Mouse (Mus musculus): Measurements from ENCODE around the gene Camk1d. TPM values are rescaled to one million over a fixed set of nuclear protein-coding genes. Genes with fewer than 3 reads are reported as not detected.

Camk1d gene
- polyA plus RNA-seq, 1 experiment from 2014 or later: 1.5 TPM

- Histone ChIP-seq H3K4me2 (replicated peaks; ENCODE audit: low read depth, low read length) (no peak overlapping the region), H3K27me3 (ENCODE audit: insufficient read depth, low read length) (no peaks in the 10 kb centered on the region), H3K9ac (replicated peaks; ENCODE audit: low read length) (no peak overlapping the region), H3K9me3 (ENCODE audit: low read length) (no peaks in the 10 kb centered on the region), H3K4me1 (ENCODE audit: insufficient read depth, low read length) (no peaks in the 10 kb centered on the region), H3K27ac (ENCODE audit: low read length) (peak overlapping the region; percentile 8; the same call in 1 of the 2 replicates), H3K4me3 (ENCODE audit: low read length) (no peak overlapping the region), H3K36me3 (ENCODE audit: insufficient read depth, low read length) (no peaks in the 10 kb centered on the region)
- no peak for ATAC-seq (ENCODE audit: low FRiP score, low TSS enrichment)
- WGBS: 68% methylated on average over 5 of the region's 5 CpGs
Observed at GRCm38 (mm10) chr2:5294451-5294850, 419.9 kb downstream of the Camk1d start.

- Histone ChIP-seq H3K9me3 (ENCODE audit: low read length) (no peaks in the 10 kb centered on the region), H3K4me3 (ENCODE audit: low read length) (no peak overlapping the region), H3K27me3 (ENCODE audit: insufficient read depth, low read length) (no peaks in the 10 kb centered on the region), H3K4me1 (ENCODE audit: insufficient read depth, low read length) (peaks cover 14% of the 10 kb centered on the region), H3K4me2 (replicated peaks; ENCODE audit: low read depth, low read length) (no peak overlapping the region), H3K9ac (replicated peaks; ENCODE audit: low read length) (no peak overlapping the region), H3K36me3 (ENCODE audit: insufficient read depth, low read length) (no peaks in the 10 kb centered on the region), H3K27ac (ENCODE audit: low read length) (no peak overlapping the region)
- no peak for ATAC-seq (ENCODE audit: low FRiP score, low TSS enrichment)
- 44% methylated on average over 4 of the region's 4 CpGs for WGBS
Observed at GRCm38 (mm10) chr2:5288593-5288992, 425.7 kb downstream of the Camk1d start.

DNA sequence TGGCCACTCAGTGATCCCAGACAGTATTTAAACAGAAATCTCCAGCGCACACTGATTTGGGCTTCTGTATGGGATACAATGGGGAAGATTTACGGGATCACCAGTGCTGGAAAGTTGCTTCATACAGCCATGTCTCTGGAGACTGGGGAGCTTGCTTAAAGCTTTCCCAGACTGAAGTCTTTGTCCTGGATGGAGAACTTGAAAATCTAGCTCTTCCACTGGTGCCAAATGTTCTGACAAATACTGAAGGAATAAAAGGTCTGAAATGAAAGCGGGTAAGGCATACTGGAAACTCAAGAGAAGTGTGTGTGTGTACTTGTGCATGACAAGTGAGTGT is 427.3 kb downstream of the Camk1d start:
- Histone ChIP-seq H3K36me3 (ENCODE audit: insufficient read depth, low read length) (no peaks in the 10 kb centered on the region), H3K4me1 (ENCODE audit: insufficient read depth, low read length) (peaks cover 14% of the 10 kb centered on the region), H3K4me3 (ENCODE audit: low read length) (no peak overlapping the region), H3K4me2 (replicated peaks; ENCODE audit: low read depth, low read length) (no peak overlapping the region), H3K9me3 (ENCODE audit: low read length) (no peaks in the 10 kb centered on the region), H3K27ac (ENCODE audit: low read length) (peak overlapping the region; percentile 81), H3K27me3 (ENCODE audit: insufficient read depth, low read length) (no peaks in the 10 kb centered on the region), H3K9ac (replicated peaks; ENCODE audit: low read length) (no peak overlapping the region)
- ATAC-seq (ENCODE audit: low FRiP score, low TSS enrichment): peak; percentile 33; the same call in 1 of the 2 replicates
- 64% methylated on average over 3 of the region's 3 CpGs for WGBS

DNA sequence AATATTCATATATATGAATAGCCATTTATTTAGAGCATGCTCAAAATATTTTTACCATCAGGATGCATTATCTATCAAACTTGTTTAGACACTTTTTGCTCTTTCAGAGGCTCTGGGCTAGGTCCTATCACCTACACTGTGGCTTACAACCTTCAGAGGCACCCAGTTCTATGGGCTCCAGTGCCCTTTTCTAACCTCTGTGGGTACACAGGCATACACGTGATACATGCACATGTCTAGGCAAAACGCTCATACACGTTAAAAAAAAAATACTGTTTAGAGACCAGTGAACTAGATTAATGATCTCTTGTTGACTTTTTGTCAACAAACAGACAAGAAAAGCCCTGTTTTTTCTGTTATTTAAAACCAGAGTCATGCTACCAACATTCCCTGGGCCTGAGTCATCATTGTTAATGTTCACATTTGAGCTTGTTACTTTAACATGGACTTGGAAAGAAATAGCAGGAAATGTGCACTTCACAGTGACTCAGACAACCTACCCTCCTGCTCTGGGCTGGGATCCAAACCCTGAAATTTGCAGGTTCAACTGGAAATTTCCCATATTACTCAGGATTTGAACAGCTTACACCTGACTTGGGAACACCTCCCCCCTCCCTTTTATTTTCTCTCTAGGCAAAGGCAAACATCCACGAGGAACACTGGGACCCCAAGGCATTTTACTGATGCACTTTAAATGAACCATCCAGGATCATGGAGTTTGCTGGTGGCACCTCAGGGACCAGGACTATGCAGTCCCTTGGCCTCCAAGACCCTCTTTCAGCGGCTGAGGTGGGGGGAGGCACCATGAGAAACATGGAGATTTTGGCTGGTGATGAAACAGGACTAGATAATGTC is 427.9 kb downstream of the Camk1d start:
- Histone ChIP-seq H3K36me3 (ENCODE audit: insufficient read depth, low read length) (no peaks in the 10 kb centered on the region), H3K4me1 (ENCODE audit: insufficient read depth, low read length) (peaks cover 14% of the 10 kb centered on the region), H3K9ac (replicated peaks; ENCODE audit: low read length) (no peak overlapping the region), H3K27me3 (ENCODE audit: insufficient read depth, low read length) (no peaks in the 10 kb centered on the region), H3K4me3 (ENCODE audit: low read length) (no peak overlapping the region), H3K9me3 (ENCODE audit: low read length) (no peaks in the 10 kb centered on the region), H3K4me2 (replicated peaks; ENCODE audit: low read depth, low read length) (no peak overlapping the region), H3K27ac (ENCODE audit: low read length) (peak overlapping the region; percentile 81)
- peak; percentile 83 for ATAC-seq (ENCODE audit: low FRiP score, low TSS enrichment)
- WGBS: 23% methylated on average over 5 of the region's 5 CpGs

GRCm38 (mm10) chr2:5284351-5284750 is 430.0 kb downstream of the Camk1d start:
- H3K36me3 ChIP-seq (ENCODE audit: insufficient read depth, low read length): no peaks in the 10 kb centered on the region
- no peaks in the 10 kb centered on the region for H3K9me3 ChIP-seq (ENCODE audit: low read length)
- ATAC-seq (ENCODE audit: low FRiP score, low TSS enrichment): no peak
- H3K9ac ChIP-seq (replicated peaks; ENCODE audit: low read length): no peak overlapping the region
- no peak overlapping the region for H3K27ac ChIP-seq (ENCODE audit: low read length)
- H3K4me2 ChIP-seq (replicated peaks; ENCODE audit: low read depth, low read length): no peak overlapping the region
- H3K27me3 ChIP-seq (ENCODE audit: insufficient read depth, low read length): no peaks in the 10 kb centered on the region
- H3K4me1 ChIP-seq (ENCODE audit: insufficient read depth, low read length): peaks cover 14% of the 10 kb centered on the region
- 87% methylated on average over 5 of the region's 5 CpGs for WGBS
- no peak overlapping the region for H3K4me3 ChIP-seq (ENCODE audit: low read length)

GRCm38 (mm10) chr2:5282623-5283022 is 431.7 kb downstream of the Camk1d start:
- no peaks in the 10 kb centered on the region for H3K36me3 ChIP-seq (ENCODE audit: insufficient read depth, low read length)
- no peaks in the 10 kb centered on the region for H3K9me3 ChIP-seq (ENCODE audit: low read length)
- 93% methylated on average over 4 of the region's 4 CpGs for WGBS
- H3K4me1 ChIP-seq (ENCODE audit: insufficient read depth, low read length): peaks cover 14% of the 10 kb centered on the region
- H3K4me3 ChIP-seq (ENCODE audit: low read length): no peak overlapping the region
- H3K27me3 ChIP-seq (ENCODE audit: insufficient read depth, low read length): no peaks in the 10 kb centered on the region
- H3K4me2 ChIP-seq (replicated peaks; ENCODE audit: low read depth, low read length): no peak overlapping the region
- H3K27ac ChIP-seq (ENCODE audit: low read length): no peak overlapping the region
- no peak for ATAC-seq (ENCODE audit: low FRiP score, low TSS enrichment)
- no peak overlapping the region for H3K9ac ChIP-seq (replicated peaks; ENCODE audit: low read length)

DNA sequence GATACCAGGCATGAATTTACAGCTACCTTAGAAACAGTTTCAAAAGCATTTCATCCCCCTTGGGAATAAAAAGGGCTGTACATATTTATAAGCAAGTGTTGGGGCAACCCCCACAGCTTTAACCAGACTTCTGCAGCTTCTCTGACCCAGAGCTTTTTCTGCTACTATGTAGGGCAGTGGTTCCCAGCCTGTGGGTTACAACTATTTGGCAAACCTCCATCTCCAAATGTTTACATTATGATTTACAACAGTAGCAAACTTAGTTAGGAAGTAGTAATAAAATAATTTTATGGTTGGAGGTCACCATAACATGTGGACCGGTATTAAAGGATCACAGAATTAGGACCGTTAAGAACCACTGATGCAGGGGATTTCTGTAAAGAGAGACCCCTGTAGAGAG is 446.3 kb downstream of the Camk1d start:
- Histone ChIP-seq H3K36me3 (ENCODE audit: insufficient read depth, low read length) (no peaks in the 10 kb centered on the region), H3K27ac (ENCODE audit: low read length) (no peak overlapping the region), H3K4me3 (ENCODE audit: low read length) (no peak overlapping the region), H3K4me2 (replicated peaks; ENCODE audit: low read depth, low read length) (no peak overlapping the region), H3K9ac (replicated peaks; ENCODE audit: low read length) (no peak overlapping the region), H3K4me1 (ENCODE audit: insufficient read depth, low read length) (no peaks in the 10 kb centered on the region), H3K9me3 (ENCODE audit: low read length) (peaks cover 9% of the 10 kb centered on the region; the same call in 1 of the 2 replicates), H3K27me3 (ENCODE audit: insufficient read depth, low read length) (no peaks in the 10 kb centered on the region)
- WGBS: 22% methylated on average over 2 of the region's 2 CpGs
- 0 out of 2 replicates have a peak, but pooled peaks have one; percentile 57 for ATAC-seq (ENCODE audit: low FRiP score, low TSS enrichment)

DNA sequence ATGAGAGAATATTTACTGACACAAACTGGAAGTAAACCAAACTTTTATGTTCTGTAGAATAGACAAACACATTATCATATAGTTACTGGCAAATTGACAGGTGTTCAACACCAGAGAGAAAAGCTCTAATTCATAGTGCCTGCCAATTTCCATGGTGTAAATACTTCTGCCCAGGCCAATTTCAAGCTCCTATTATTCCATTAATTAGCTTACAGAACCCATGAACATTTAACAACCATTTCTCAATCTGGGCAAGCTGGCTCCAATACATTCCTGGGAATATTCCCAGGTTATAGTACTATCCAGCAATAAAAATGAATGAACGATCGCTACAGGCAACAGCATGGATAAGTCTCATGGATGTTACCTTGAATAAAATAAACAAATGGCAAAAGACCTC is 452.0 kb downstream of the Camk1d start:
- no peak overlapping the region for H3K27ac ChIP-seq (ENCODE audit: low read length)
- no peaks in the 10 kb centered on the region for H3K27me3 ChIP-seq (ENCODE audit: insufficient read depth, low read length)
- 0 out of 2 replicates have a peak, but pooled peaks cover 2% of the 10 kb centered on the region for H3K9me3 ChIP-seq (ENCODE audit: low read length)
- H3K9ac ChIP-seq (replicated peaks; ENCODE audit: low read length): no peak overlapping the region
- WGBS: 90% methylated on average over 2 of the region's 2 CpGs
- no peaks in the 10 kb centered on the region for H3K4me1 ChIP-seq (ENCODE audit: insufficient read depth, low read length)
- H3K4me3 ChIP-seq (ENCODE audit: low read length): no peak overlapping the region
- H3K36me3 ChIP-seq (ENCODE audit: insufficient read depth, low read length): no peaks in the 10 kb centered on the region
- ATAC-seq (ENCODE audit: low FRiP score, low TSS enrichment): no peak
- H3K4me2 ChIP-seq (replicated peaks; ENCODE audit: low read depth, low read length): no peak overlapping the region

DNA sequence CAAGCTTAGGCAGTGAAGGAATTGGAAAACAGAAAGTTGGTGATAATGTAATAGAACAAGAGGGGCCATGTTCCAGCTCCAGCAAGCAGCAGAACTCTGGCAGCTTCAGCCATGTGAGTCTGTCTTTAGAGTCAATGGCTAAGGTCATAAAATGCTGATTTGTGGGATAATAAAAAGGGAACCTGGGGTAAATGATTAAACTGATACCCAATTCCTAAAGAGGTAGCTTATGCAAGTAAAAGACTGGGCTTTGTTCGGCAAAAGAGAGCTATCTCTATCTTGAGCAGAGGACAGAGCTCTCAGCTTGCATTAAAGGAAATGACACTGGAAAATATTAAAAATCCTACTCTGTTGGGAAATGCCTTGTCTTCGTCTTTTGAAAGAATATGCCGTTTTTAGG is 456.1 kb downstream of the Camk1d start:
- Histone ChIP-seq H3K9ac (replicated peaks; ENCODE audit: low read length) (no peak overlapping the region), H3K27me3 (ENCODE audit: insufficient read depth, low read length) (no peaks in the 10 kb centered on the region), H3K9me3 (ENCODE audit: low read length) (0 out of 2 replicates have a peak, but pooled peaks cover 3% of the 10 kb centered on the region), H3K4me3 (ENCODE audit: low read length) (no peak overlapping the region), H3K27ac (ENCODE audit: low read length) (no peak overlapping the region), H3K4me2 (replicated peaks; ENCODE audit: low read depth, low read length) (no peak overlapping the region), H3K36me3 (ENCODE audit: insufficient read depth, low read length) (no peaks in the 10 kb centered on the region), H3K4me1 (ENCODE audit: insufficient read depth, low read length) (no peaks in the 10 kb centered on the region)
- ATAC-seq (ENCODE audit: low FRiP score, low TSS enrichment): no peak
- 60% methylated on average over 3 of the region's 3 CpGs for WGBS

DNA sequence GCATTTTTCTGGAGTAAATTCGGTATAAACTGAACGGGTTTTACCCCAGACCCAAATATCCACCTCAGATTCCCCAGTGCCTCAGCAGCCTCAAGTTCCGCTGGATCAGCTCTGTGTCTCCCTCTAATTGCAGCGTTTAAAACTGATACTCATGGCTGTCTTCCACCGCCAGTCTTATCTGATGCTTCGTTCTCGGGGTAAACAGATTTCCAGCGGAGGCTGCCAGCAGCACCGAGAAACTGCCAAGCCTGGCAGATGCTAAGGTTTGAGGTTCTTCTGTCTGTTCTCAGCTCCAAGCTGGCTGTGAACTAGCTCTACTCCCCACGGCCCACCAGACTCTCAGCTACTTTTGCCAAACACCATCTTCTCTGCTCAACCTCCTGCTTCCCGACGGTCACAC is 464.3 kb downstream of the Camk1d start:
- Histone ChIP-seq H3K9me3 (ENCODE audit: low read length) (no peaks in the 10 kb centered on the region), H3K4me1 (ENCODE audit: insufficient read depth, low read length) (no peaks in the 10 kb centered on the region), H3K36me3 (ENCODE audit: insufficient read depth, low read length) (no peaks in the 10 kb centered on the region), H3K27ac (ENCODE audit: low read length) (no peak overlapping the region), H3K4me3 (ENCODE audit: low read length) (no peak overlapping the region), H3K27me3 (ENCODE audit: insufficient read depth, low read length) (no peaks in the 10 kb centered on the region), H3K4me2 (replicated peaks; ENCODE audit: low read depth, low read length) (no peak overlapping the region), H3K9ac (replicated peaks; ENCODE audit: low read length) (no peak overlapping the region)
- ATAC-seq (ENCODE audit: low FRiP score, low TSS enrichment): no peak
- 75% methylated on average over 12 of the region's 12 CpGs for WGBS
